Mouse (Mus musculus): ENCODE data around the gene Tbx6.

- TF ChIP-seq GATA1 (IDR thresholded peaks at IDR 0.05; ENCODE audit: borderline replicate concordance, low read length) (no peak), FLI1 (IDR thresholded peaks at IDR 0.05; ENCODE audit: low read length) (no peak)
Observed at GRCm38 (mm10) chr7:126748824-126749223, 32.5 kb upstream of the Tbx6 start.

Data from megakaryocyte, embryonic 14.5 days (primary cell).